Mouse (Mus musculus) liver, embryonic 14.5 days (tissue): ENCODE data around the gene Xylt1. TPM values are rescaled to one million over a fixed set of nuclear protein-coding genes. Genes with fewer than 3 reads are reported as not detected.

Experiments used
- ATAC-seq: fragments of 200-750 bp; cut with Nextera tagmentation; 2 replicates; pipeline ENCODE4 v1.8.0; 2017; ENCODE audit warnings: moderate number of reproducible peaks, mild to moderate bottlenecking, moderate library complexity; ENCODE audit not compliant: insufficient read depth
- DNase-seq, 3 experiments: peaks; one replicate each; pipeline ENCODE4 v3.0.0-alpha.2; 2012 to 2013; ENCODE audit warnings: low read depth in 3 of 3, low spot score in 3 of 3
- H3K27ac ChIP-seq: fragments of 300-500 bp; sonication (generic); 2 replicates; pipeline ENCODE4 v1.5.1; 2014; ENCODE audit warnings: moderate library complexity, mild to moderate bottlenecking, control low read depth, inconsistent platforms
- H3K27me3 ChIP-seq: fragments of 300-500 bp; sonication (generic); 2 replicates; pipeline ENCODE4 v1.6.1; 2014; ENCODE audit warnings: mild to moderate bottlenecking, low read length, moderate library complexity; ENCODE audit not compliant: control insufficient read depth, insufficient read depth
- H3K36me3 ChIP-seq: fragments of 300-500 bp; sonication (generic); replicated peaks from 2 replicates; pipeline ENCODE4 v1.6.1; 2014; ENCODE audit warnings: low read depth; ENCODE audit not compliant: control insufficient read depth, insufficient read depth
- H3K4me1 ChIP-seq, 2 experiments: fragments of 200-500 bp in 1 of 2; fragments of 300-500 bp in 1 of 2; sonication (generic) in 1 of 2; replicated peaks; 2 replicates each; pipeline ENCODE4 v1.6.1; 2012 to 2014; ENCODE audit warnings: antibody characterized with exemption in 1 of 2, inconsistent platforms in 1 of 2, low read length in 1 of 2; ENCODE audit not compliant: control insufficient read depth in 2 of 2, insufficient read depth in 2 of 2
- H3K4me2 ChIP-seq: fragments of 300-500 bp; sonication (generic); 2 replicates; pipeline ENCODE4 v1.6.1; 2014; ENCODE audit warnings: low read depth, mild to moderate bottlenecking, control low read depth, moderate library complexity
- H3K4me3 ChIP-seq, 2 experiments: fragments of 200-500 bp in 1 of 2; fragments of 300-500 bp in 1 of 2; sonication (generic) in 1 of 2; 2 replicates each; pipeline ENCODE4 v1.5.1; 2012 to 2014; ENCODE audit warnings: low read depth in 2 of 2, low read length in 2 of 2, mild to moderate bottlenecking in 2 of 2, control low read depth in 1 of 2, inconsistent platforms in 1 of 2, moderate library complexity in 1 of 2; ENCODE audit not compliant: insufficient read depth in 1 of 2
- H3K9ac ChIP-seq: fragments of 300-500 bp; sonication (generic); replicated peaks from 2 replicates; pipeline ENCODE4 v1.6.1; 2014; ENCODE audit warnings: mild to moderate bottlenecking, control low read depth, moderate library complexity
- H3K9me3 ChIP-seq: fragments of 300-500 bp; sonication (generic); 2 replicates; pipeline ENCODE4 v1.6.1; 2016; ENCODE audit warnings: low read length, mixed read lengths; ENCODE audit not compliant: control insufficient read depth
- CTCF ChIP-seq: IDR thresholded peaks from 2 replicates; pipeline ENCODE4 v1.5.1; 2016; ENCODE audit warnings: antibody characterized with exemption, low read depth, control low read depth
- EP300 ChIP-seq: IDR thresholded peaks from 2 replicates; pipeline ENCODE4 v1.6.1; 2016; ENCODE audit warnings: antibody characterized with exemption, low read depth
- WGBS: fragments of 180-500 bp; shearing (Covaris S2); extraction: QIAGEN DNeasy Blood & Tissue Kit; methylation state at CpG from one replicate; pipeline ENCODE4 v1.1.7; 2014; ENCODE audit not compliant: insufficient replicate concordance; 5-methylcytosine and 5-hydroxymethylcytosine counted together
- polyA plus RNA-seq, 2 experiments: library from polyadenylated mRNA; depleted of rRNA in 1 of 2; stranded (reverse) in 1 of 2; unstranded in 1 of 2; fragments of >200 nt; fragmentation: Nextera tagmentation in 1 of 2; extraction: Ambion mirVana in 1 of 2; gene quantifications; 2 replicates each; pipeline versions ENCODE4 v1.2.1 to v1.2.3; 2012 to 2014

Xylt1 gene
- polyA plus RNA-seq, 2 experiments = 0.27 to 0.40 TPM

GRCm38 (mm10) chr7:117470243-117470802, 89.5 kb downstream of the Xylt1 start:
- TF ChIP-seq EP300 (no peak), CTCF (no peak)
- no peak overlapping the region for H3K9ac ChIP-seq
- no peaks in the 10 kb centered on the region for H3K9me3 ChIP-seq
- H3K4me3 ChIP-seq = no peak overlapping the region
- no peaks in the 10 kb centered on the region for H3K4me1 ChIP-seq
- no peak overlapping the region for H3K4me2 ChIP-seq
- WGBS = 48% methylated on average over 3 of the region's 3 CpGs
- DNase-seq = no peak
- H3K27me3 ChIP-seq = no peaks in the 10 kb centered on the region
- no peaks in the 10 kb centered on the region for H3K36me3 ChIP-seq
- ATAC-seq = no peak
- no peak overlapping the region for H3K27ac ChIP-seq

- no peaks in the 10 kb centered on the region for H3K27me3 ChIP-seq
- no peak overlapping the region for H3K27ac ChIP-seq
- WGBS = 54% methylated on average over 11 of the region's 11 CpGs
- ATAC-seq (no peak), DNase-seq (no peak)
- H3K4me1 ChIP-seq = no peaks in the 10 kb centered on the region
- H3K9me3 ChIP-seq = no peaks in the 10 kb centered on the region
- TF ChIP-seq CTCF (no peak), EP300 (no peak)
- no peak overlapping the region for H3K4me3 ChIP-seq
- H3K36me3 ChIP-seq = no peaks in the 10 kb centered on the region
- H3K9ac ChIP-seq = no peak overlapping the region
- H3K4me2 ChIP-seq = no peak overlapping the region
These were observed 91.4 kb downstream of the Xylt1 start for GRCm38 (mm10) chr7:117472055-117472780.

GRCm38 (mm10) chr7:117472781-117473743, 92.3 kb downstream of the Xylt1 start:
- Histone ChIP-seq H3K9ac (no peak overlapping the region), H3K9me3 (no peaks in the 10 kb centered on the region), H3K27me3 (no peaks in the 10 kb centered on the region), H3K4me2 (no peak overlapping the region), H3K4me1 (no peaks in the 10 kb centered on the region), H3K36me3 (no peaks in the 10 kb centered on the region), H3K27ac (no peak overlapping the region), H3K4me3 (no peak overlapping the region)
- DNase-seq (no peak), ATAC-seq (no peak)
- 54% methylated on average over 19 of the region's 19 CpGs for WGBS
- TF ChIP-seq CTCF (no peak), EP300 (no peak)

- no peak for TF ChIP-seq EP300
- no peak for TF ChIP-seq CTCF
These were observed 93.5 kb downstream of the Xylt1 start for GRCm38 (mm10) chr7:117474302-117474701.

GRCm38 (mm10) chr7:117475106-117475505, 94.3 kb downstream of the Xylt1 start:
- no peaks in the 10 kb centered on the region for H3K9me3 ChIP-seq
- DNase-seq (no peak), ATAC-seq (no peak)
- no peak overlapping the region for H3K27ac ChIP-seq
- no peaks in the 10 kb centered on the region for H3K27me3 ChIP-seq
- no peak overlapping the region for H3K9ac ChIP-seq
- no peaks in the 10 kb centered on the region for H3K36me3 ChIP-seq
- H3K4me3 ChIP-seq = no peak overlapping the region
- TF ChIP-seq EP300 (no peak), CTCF (no peak)
- H3K4me1 ChIP-seq = no peaks in the 10 kb centered on the region
- H3K4me2 ChIP-seq = no peak overlapping the region
- 55% methylated on average over 4 of the region's 4 CpGs for WGBS

More at GRCm38 (mm10) chr7:117474302-117474701, 93.5 kb downstream of the Xylt1 start:
- no peak overlapping the region for H3K4me2 ChIP-seq
- no peaks in the 10 kb centered on the region for H3K27me3 ChIP-seq
- no peak overlapping the region for H3K9ac ChIP-seq
- H3K4me1 ChIP-seq = no peaks in the 10 kb centered on the region
- H3K36me3 ChIP-seq = no peaks in the 10 kb centered on the region
- DNase-seq (no peak), ATAC-seq (no peak)
- H3K4me3 ChIP-seq = no peak overlapping the region
- 43% methylated on average over 2 of the region's 2 CpGs for WGBS
- H3K27ac ChIP-seq = no peak overlapping the region
- H3K9me3 ChIP-seq = no peaks in the 10 kb centered on the region
